Mouse (Mus musculus) embryonic stem cell, embryonic (primary cell): Measurements from ENCODE around the gene Zbtb20.

ENCODE experiments used
- CTCF ChIA-PET, 4 experiments: fragments of 300-600 bp in 2 of 4; fragments of 350-600 bp in 2 of 4; sonication (Branson Sonifier 250); formaldehyde crosslinking; loops; one replicate each; lab custom pipeline; 2022; ENCODE audit warnings: inconsistent platforms in 2 of 4; lab: Charles Lee
- POLR2A ChIA-PET, 4 experiments: fragments of 300-600 bp in 2 of 4; fragments of 350-600 bp in 2 of 4; sonication (Branson Sonifier 250); formaldehyde crosslinking; loops; one replicate each; lab custom pipeline; 2022; ENCODE audit warnings: antibody characterized with exemption in 4 of 4, inconsistent platforms in 1 of 4; lab: Charles Lee

The Zbtb20 gene

GRCm38 (mm10) chr16:42875852-42875980 is at the start of gene Zbtb20:
Zbtb20 (plus strand) TSS chr16:42875881.
- ChIA-PET POLR2A (interaction anchor here in 3 of 4 experiments (0.5 to 3.4 kb wide), 26 partner anchors 8 to 1264 kb away, joined by 3 to 24 read pairs (median 4); partner anchors contain the start of genes Ccdc191 (in 2 of the 3), Atp6v1a (in 1 of the 3) and Naa50 (in 1 of the 3)), CTCF (interaction anchor here in 1 of 4 experiments (0.7 to 1.3 kb wide), 2 partner anchors 555 to 711 kb away, joined by 3 read pairs; no protein-coding TSS in a partner anchor)

- ChIA-PET POLR2A (no interaction called here), CTCF (no interaction called here)
These were observed 39.7 kb upstream of the Zbtb20 start for GRCm38 (mm10) chr16:42835940-42836339.

DNA sequence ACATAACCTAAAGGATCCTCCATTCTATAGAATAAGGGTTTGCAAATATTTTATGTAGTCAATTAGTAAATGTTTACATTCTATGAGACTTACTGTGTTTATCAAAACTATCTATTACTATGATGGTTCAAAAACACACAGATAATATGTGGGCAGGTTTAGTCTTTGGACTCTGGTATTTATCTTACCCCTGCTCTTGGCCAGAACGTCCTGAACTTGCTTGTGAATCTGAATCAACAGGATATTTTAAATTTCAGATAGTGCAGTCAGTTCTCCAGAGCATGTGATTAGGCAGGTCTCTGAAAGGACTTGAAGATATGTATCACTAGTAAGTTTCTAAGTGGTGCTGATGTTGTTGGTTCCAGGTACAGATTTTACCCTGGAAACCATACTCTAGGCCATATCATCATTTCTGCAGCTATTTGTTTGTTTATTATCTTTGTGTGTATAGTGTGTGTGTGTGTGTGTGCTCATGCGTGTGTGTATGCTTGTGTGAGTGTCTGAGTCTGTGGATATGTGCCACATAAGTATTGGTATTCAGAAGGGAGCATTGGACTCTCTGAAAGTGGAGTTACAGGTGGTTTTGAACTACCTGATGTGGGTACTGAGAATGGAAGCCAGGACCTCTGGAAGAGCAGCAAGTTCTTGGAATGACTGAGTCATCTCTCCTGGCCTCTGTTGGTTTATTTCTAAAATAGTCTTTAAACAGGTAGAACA is 39.1 kb upstream of the Zbtb20 start:
- ChIA-PET POLR2A (no interaction called here), CTCF (no interaction called here)

GRCm38 (mm10) chr16:42838226-42838625 is 37.5 kb upstream of the Zbtb20 start:
- ChIA-PET CTCF (no interaction called here), POLR2A (no interaction called here)

DNA sequence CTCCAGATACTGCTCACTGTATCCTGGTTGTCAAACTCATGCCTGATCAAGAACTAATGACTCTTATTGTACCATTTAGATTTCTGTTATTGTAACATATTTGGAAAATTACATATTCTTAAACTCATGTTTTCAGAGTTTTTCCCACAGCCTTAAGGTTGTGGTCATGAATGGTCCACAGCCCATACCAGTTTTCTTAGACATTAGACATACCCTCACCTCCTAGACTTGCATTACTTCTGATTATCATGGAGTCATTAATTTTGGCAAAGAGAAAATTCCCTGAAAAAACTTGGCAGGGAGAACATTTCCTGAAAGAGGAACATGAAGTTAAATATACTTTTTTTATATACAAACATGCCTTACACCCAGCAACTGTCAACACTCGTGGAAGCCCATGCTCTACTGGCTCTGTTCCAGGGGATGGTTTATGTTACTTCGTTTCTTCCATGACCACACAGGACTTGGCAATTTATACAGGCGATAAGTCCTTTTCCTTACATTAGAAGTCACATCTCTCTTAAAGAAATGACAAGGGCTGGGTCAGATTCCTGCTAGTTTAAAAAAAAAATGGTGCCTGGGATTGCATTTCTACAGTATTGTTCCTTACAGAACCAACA is 18.0 kb upstream of the Zbtb20 start:
- CTCF ChIA-PET, result no interaction called here
- POLR2A ChIA-PET, result no interaction called here

DNA sequence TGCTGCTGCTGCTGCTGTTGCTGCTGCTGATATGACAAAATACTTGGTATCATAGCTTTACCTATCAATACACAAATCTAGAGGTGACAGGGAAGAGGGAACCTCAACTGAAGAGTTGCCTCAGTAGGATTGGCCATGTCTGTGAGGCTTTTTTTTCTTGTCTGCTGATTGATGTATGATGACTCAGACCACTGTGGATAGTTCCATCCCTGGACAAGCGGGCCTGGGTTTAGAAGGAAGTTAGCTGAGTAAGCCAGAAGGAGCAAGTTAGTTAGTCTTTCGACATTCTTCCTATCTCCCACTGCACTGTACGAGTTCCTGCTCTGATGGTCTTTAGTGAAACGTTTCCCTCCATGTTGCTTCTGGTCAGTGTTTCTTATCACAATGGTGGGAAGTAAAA is 16.4 kb upstream of the Zbtb20 start:
- POLR2A ChIA-PET, result no interaction called here
- CTCF ChIA-PET, result interaction anchor here in 1 of 4 experiments (0.6 kb wide), 1 partner anchor 311 kb away, joined by 3 read pairs; no protein-coding TSS in a partner anchor

DNA sequence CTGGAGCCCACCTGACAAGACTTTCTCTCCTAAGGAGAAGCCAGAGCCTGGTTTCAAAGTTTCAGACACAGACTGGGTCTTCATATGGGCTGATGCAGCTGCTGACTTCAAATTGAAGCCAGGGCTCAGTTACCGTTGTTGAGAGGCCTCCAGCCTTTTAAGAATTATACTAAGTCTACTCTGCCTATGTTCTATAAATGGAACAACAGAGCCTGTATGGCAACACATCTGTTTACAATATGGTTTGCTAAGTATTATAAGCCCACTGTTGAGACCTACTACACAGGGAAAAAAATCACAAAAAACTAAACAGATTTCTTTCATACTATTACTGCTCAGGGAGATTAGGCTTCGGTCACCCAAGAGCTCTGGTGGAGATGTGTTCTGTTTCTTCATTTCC is 12.4 kb upstream of the Zbtb20 start:
- ChIA-PET POLR2A (no interaction called here), CTCF (interaction anchor here in 1 of 4 experiments (0.5 kb wide), 1 partner anchor 928 kb away, joined by 3 read pairs; no protein-coding TSS in a partner anchor)

DNA sequence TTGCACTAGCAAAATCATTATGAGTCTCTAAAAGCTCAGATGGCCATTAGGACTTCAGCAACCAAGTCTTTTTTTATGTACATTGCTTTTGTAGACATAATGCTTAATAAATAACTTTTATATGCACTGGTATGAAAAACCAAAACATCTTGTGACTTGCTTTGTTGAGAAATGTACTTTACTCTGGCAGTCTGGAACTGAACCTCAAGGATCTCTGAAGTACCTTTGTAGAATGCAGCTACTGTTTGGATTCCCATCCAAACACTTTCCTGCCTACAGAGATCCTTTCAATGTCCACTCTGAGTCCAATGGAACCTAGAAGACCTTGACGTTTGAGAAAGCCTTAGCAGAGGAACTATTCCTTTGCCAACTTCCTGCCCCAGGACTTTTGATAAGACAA is 9.6 kb upstream of the Zbtb20 start:
- POLR2A ChIA-PET, result interaction anchor here in 1 of 4 experiments (1.6 kb wide), 1 partner anchor 10 kb away, joined by 6 read pairs; the partner anchor contains the start of gene Zbtb20
- CTCF ChIA-PET, result no interaction called here

DNA sequence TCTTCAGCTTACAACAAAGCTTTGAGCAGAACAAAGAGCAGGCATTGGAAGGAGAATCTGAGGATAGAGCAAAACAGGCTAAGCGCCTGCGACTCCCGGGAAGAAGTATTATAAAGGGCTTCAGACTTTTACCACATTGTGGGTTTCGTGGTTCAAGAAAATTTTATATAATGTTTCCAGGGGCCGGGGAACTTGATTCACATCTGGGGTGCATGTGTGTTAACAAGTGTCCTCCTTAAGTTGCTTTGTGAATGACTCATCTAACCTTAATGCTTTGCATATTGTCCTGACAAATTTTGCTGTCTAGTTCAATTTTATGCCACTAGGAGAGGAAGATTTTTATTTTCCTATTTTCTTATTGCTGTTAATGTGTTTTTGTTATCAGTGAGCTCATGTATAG is 3.6 kb upstream of the Zbtb20 start:
- CTCF ChIA-PET, result no interaction called here
- POLR2A ChIA-PET, result no interaction called here

DNA sequence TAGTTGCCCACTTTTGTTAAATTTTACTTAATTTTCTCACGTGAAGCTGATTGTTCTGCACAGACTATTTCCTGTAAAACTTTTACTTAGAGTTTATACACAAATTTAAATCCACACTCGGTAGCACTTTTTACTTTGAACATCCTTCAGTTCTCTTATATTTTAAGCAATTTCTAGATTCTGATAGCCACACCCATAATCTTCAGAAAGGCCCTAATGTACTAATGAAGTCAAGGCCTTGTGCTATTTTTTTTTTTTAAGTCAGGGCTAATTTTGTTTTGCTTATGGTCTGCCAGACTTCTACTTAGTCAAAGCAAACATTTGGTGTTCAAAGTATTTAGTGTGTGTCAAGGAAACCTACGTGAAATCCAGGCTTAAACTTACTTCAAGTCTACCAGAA is 1.7 kb upstream of the Zbtb20 start:
- CTCF ChIA-PET, result no interaction called here
- POLR2A ChIA-PET, result interaction anchor here in 1 of 4 experiments (1.5 kb wide), 1 partner anchor 111 kb away, joined by 3 read pairs; no protein-coding TSS in a partner anchor

DNA sequence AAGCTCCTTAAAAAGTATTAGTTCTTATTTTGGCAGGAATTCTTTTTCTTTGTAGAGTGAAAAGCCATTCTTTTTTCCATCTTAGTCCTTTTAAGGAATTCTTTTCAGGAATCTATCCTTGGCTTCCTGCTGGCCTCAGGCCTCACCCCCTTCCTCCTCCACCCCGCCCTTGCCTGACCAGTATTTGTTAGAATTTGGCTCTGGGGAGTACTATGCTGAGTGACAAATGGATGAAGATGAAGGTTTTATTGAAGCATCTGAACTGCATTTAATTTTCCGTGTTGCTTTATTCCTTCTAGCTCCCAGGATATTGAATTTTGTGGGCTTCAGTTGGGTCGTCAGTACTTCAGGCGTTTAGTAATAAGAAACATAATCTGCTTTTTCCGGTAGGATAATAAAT is 1.2 kb upstream of the Zbtb20 start:
- POLR2A ChIA-PET, result interaction anchor here in 1 of 4 experiments (1.5 kb wide), 1 partner anchor 111 kb away, joined by 3 read pairs; no protein-coding TSS in a partner anchor
- CTCF ChIA-PET, result interaction anchor here in 1 of 4 experiments (1.3 kb wide), 1 partner anchor 710 kb away, joined by 3 read pairs; no protein-coding TSS in a partner anchor

DNA sequence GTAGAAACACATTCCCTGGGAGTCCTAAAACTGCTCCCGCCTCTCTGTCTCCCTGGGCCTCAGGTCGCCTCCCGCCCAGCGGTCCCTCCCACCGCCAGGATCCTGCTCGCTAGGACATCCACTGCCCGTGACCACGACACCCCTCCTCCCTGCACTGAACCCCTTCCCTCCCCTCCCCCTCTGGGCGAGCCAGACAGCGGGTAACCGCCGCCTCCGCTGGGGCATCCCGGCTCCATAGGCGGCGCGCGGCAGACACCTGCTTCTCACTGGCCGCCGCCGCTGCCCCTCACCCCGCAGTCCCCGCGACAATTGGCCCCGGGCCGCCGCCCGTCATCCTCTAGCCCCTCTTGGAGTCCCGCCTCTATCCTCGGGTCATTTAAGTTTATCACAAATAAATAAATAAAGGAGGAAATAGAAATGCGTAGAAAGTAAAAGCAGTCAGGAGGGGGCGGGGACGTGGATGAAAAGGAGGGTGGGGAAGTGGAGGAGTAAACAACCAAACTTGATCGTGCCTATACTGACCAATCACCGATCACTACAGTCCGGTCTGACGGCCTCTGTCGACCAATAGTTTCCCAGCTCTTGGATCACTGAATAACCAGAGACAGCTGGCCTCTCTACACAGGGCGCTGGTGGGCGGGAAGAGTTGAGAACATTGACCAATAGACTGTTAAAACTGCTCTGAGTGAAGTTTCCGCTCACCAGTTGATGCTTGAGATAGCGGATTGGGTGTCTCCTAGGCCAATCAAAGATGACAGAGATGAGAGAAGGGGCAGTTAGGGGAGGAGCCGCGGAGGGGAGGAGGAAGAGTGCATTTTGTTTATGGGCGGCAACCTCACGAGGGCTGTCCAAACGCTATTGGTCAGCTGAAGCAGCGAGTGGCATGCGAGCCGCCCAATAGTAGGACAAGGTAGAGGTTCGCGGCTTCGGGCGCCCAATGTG is 500 bp upstream of the Zbtb20 start:
- POLR2A ChIA-PET, result interaction anchor here in 3 of 4 experiments (0.5 to 3.4 kb wide), 27 partner anchors 8 to 1264 kb away, joined by 3 to 24 read pairs (median 4); partner anchors contain the start of genes Ccdc191 (in 2 of the 3), Atp6v1a (in 1 of the 3) and Naa50 (in 1 of the 3)
- CTCF ChIA-PET, result interaction anchor here in 1 of 4 experiments (0.7 to 1.3 kb wide), 2 partner anchors 555 to 710 kb away, joined by 3 read pairs; no protein-coding TSS in a partner anchor

DNA sequence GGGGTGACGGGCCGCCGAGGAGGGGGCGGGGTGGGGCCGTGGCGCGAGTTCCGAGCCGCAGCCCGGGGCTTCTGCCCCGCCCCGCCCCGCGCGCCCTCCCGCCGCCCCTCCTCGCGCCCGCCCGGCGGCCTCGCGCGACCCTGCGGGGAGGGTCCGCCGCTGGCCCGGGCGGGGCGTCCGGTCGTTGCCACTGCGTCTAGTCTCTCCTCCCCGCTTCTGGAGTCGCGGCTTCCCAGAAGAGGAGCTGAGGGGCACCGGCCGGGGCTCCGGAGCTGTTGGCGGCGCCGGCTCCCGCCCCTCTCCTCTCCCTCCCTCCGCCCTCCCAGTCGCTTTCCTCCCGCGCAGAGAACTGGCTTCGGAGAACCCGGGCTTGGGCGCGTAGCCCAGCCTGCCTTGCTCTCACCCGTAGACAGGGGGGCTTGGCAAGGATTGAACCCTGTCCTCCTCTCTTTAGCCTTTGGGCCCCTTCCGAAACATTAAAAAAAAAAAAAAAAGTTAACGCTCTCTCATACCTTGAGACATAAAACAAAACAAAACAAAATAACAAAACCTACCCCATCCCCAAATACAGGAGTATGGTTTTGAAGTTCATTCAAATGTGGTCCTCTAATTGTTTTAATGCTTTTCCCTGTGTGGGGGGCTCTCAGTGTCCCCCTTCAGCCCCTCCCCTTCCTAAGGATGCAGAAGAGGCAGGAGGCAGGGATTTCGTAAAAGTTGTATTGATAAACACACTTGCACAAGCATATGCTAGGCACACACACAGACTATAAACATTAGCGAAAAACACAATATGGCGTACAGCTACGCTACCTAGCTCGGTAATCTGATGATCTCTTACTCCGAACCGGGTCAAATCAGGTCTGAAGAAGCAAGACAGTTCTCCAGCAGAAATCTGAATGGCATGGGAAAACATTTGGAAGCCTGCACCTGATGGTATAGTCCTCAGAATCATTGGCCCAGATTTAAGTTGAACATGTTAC is 630 bp downstream of the Zbtb20 start:
- ChIA-PET CTCF (no interaction called here), POLR2A (interaction anchor here in 3 of 4 experiments (0.6 to 3.4 kb wide), 28 partner anchors 9 to 1263 kb away, joined by 3 to 24 read pairs (median 4); partner anchors contain the start of genes Ccdc191 (in 2 of the 3), Atp6v1a (in 1 of the 3) and Naa50 (in 1 of the 3))

GRCm38 (mm10) chr16:42880046-42880445 is 4.4 kb downstream of the Zbtb20 start:
- ChIA-PET CTCF (no interaction called here), POLR2A (interaction anchor here in 1 of 4 experiments (1.2 kb wide), 1 partner anchor 9 kb away, joined by 3 read pairs; no protein-coding TSS in a partner anchor)

DNA sequence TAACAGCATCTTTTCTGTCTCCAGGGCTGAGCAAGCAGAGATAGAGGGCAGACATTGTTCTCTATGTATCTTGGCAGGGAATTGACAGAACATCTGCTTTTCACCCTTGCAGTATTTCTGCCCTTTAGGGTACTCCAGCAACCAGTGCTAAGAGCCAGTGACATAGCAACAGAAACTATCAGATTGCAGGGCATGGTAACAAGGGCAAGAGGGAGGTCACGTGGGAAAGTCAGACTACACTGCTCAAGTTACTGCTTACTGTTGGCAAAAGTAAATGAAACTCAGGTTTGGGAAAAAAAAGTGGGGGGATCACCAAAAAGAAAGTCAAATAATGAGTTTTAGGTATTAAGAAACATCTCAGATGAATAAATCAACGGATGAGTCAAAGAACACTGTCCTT is 9.9 kb downstream of the Zbtb20 start:
- ChIA-PET POLR2A (interaction anchor here in 3 of 4 experiments (0.6 to 2.7 kb wide), 3 partner anchors 9 to 178 kb away, joined by 7 to 24 read pairs (median 10); partner anchors contain the start of gene Zbtb20 (in 1 of the 3)), CTCF (interaction anchor here in 1 of 4 experiments (0.7 kb wide), 1 partner anchor 713 kb away, joined by 3 read pairs; no protein-coding TSS in a partner anchor)

GRCm38 (mm10) chr16:42885964-42886363 is 10.3 kb downstream of the Zbtb20 start:
- ChIA-PET CTCF (interaction anchor here in 1 of 4 experiments (0.7 kb wide), 1 partner anchor 714 kb away, joined by 3 read pairs; no protein-coding TSS in a partner anchor), POLR2A (interaction anchor here in 3 of 4 experiments (0.6 to 2.7 kb wide), 3 partner anchors 9 to 178 kb away, joined by 7 to 24 read pairs (median 10); partner anchors contain the start of gene Zbtb20 (in 1 of the 3))

- POLR2A ChIA-PET, result interaction anchor here in 2 of 4 experiments (1.0 to 1.2 kb wide), 4 partner anchors 16 to 22 kb away, joined by 3 to 4 read pairs (median 3); partner anchors contain the start of gene Zbtb20 (in 2 of the 2)
- CTCF ChIA-PET, result no interaction called here
These were observed 21.5 kb downstream of the Zbtb20 start for GRCm38 (mm10) chr16:42897125-42897693.
